Mouse (Mus musculus) fat pad, adult 2 months (tissue): Measurements from ENCODE around the gene Mboat7.
"Not testable (repeated sequence)": the region's sequence is repeated elsewhere in the genome, so short reads cannot be mapped to it uniquely, and the experiment has no call there.

Experiments
- DNase-seq: peaks from one replicate; pipeline ENCODE4 v3.0.0-alpha.2; 2011; ENCODE audit warnings: low read depth, low spot score; ENCODE audit errors: extremely low read depth

Mboat7 gene

GRCm38 (mm10) chr7:3692987-3693808 is at the start of gene Mboat7:
Gene Mboat7 (minus strand): TSS chr7:3693523.
- peak; percentile 96 for DNase-seq

- DNase-seq, result not testable (repeated sequence)
These were observed 39.4 kb upstream of the Mboat7 start for GRCm38 (mm10) chr7:3732675-3733074.

- DNase-seq, result not testable (repeated sequence)
These were observed 32.1 kb upstream of the Mboat7 start for GRCm38 (mm10) chr7:3725459-3725858.

- DNase-seq, result not testable (repeated sequence)
These were observed 26.9 kb upstream of the Mboat7 start, which contains the start of gene Pirb for GRCm38 (mm10) chr7:3720268-3720667. Gene Pirb (minus strand): TSS chr7:3720391.

- DNase-seq, result no peak
These were observed 21.9 kb upstream of the Mboat7 start for GRCm38 (mm10) chr7:3715249-3715648.

GRCm38 (mm10) chr7:3712264-3712942 is 19.1 kb upstream of the Mboat7 start:
- no peak for DNase-seq

- DNase-seq, result no peak
These were observed 15.7 kb upstream of the Mboat7 start for GRCm38 (mm10) chr7:3709000-3709399.

GRCm38 (mm10) chr7:3708447-3708980 is 15.2 kb upstream of the Mboat7 start:
- DNase-seq, result not testable (repeated sequence)

- no peak for DNase-seq
These were observed 14.5 kb upstream of the Mboat7 start for GRCm38 (mm10) chr7:3707568-3708413.

- no peak for DNase-seq
These were observed 13.7 kb upstream of the Mboat7 start for GRCm38 (mm10) chr7:3707027-3707426.

- DNase-seq, result no peak
These were observed 13.1 kb upstream of the Mboat7 start for GRCm38 (mm10) chr7:3706343-3706934.

- no peak for DNase-seq
These were observed 12.6 kb upstream of the Mboat7 start for GRCm38 (mm10) chr7:3705911-3706310.

- not testable (repeated sequence) for DNase-seq
These were observed 12.1 kb upstream of the Mboat7 start for GRCm38 (mm10) chr7:3705461-3705860.

GRCm38 (mm10) chr7:3704475-3704874 is 11.2 kb upstream of the Mboat7 start:
- no peak for DNase-seq

GRCm38 (mm10) chr7:3703879-3704441 is 10.6 kb upstream of the Mboat7 start, which contains the start of gene Rps9:
Gene Rps9 (plus strand): TSS chr7:3703993.
- DNase-seq, result peak; percentile 83

- DNase-seq, result no peak
These were observed 10.0 kb upstream of the Mboat7 start for GRCm38 (mm10) chr7:3703148-3703878.

- no peak for DNase-seq
These were observed 5.1 kb upstream of the Mboat7 start for GRCm38 (mm10) chr7:3698471-3698870.

GRCm38 (mm10) chr7:3694949-3695305 is 1.6 kb upstream of the Mboat7 start:
- not testable (repeated sequence) for DNase-seq
